Mouse (Mus musculus) bone marrow, adult 2 months (tissue): Measurements from ENCODE around the gene Dhx16. TPM values are rescaled to one million over a fixed set of nuclear protein-coding genes. Genes with fewer than 3 reads are reported as not detected.

Experiments
- H3K27ac ChIP-seq: fragments of 200-500 bp; 2 replicates; pipeline ENCODE4 v1.5.1; 2012; ENCODE audit warnings: low read depth, mild to moderate bottlenecking, control low read depth, inconsistent platforms, low read length; ENCODE audit not compliant: control insufficient read depth, poor library complexity, insufficient read depth
- H3K4me1 ChIP-seq: fragments of 200-500 bp; 2 replicates; pipeline ENCODE4 v1.6.1; 2011; ENCODE audit warnings: low read length; ENCODE audit not compliant: control insufficient read depth, insufficient read depth
- H3K4me3 ChIP-seq: fragments of 200-500 bp; replicated peaks from 2 replicates; pipeline ENCODE3; 2011; ENCODE audit warnings: mild to moderate bottlenecking, low read depth, low read length, control low read depth; ENCODE audit not compliant: control insufficient read depth
- CTCF ChIP-seq: fragments of 200-500 bp; IDR thresholded peaks from 2 replicates; pipeline ENCODE4 v1.5.1; 2011; ENCODE audit warnings: low read length, control low read depth; ENCODE audit not compliant: control insufficient read depth, insufficient read depth
- POLR2A ChIP-seq: fragments of 200-500 bp; IDR thresholded peaks from 2 replicates; pipeline ENCODE4 v1.6.1; 2011; ENCODE audit warnings: low read depth, mild to moderate bottlenecking, control low read depth, low read length, borderline replicate concordance; ENCODE audit not compliant: control insufficient read depth
- WGBS: fragments of 180-500 bp; shearing (Covaris S2); methylation state at CpG from one replicate; pipeline ENCODE4 v1.1.7; 2018; 5-methylcytosine and 5-hydroxymethylcytosine counted together
- polyA plus RNA-seq: library from polyadenylated mRNA; stranded (reverse); fragments of >200 nt; gene quantifications from 2 replicates; pipeline ENCODE4 v1.2.4, GENCODE M21; 2011; ENCODE audit warnings: low replicate concordance; ENCODE audit not compliant: missing spikeins, insufficient read depth, insufficient read length

The Dhx16 gene
- polyA plus RNA-seq, 1 experiment, result 234 TPM

DNA sequence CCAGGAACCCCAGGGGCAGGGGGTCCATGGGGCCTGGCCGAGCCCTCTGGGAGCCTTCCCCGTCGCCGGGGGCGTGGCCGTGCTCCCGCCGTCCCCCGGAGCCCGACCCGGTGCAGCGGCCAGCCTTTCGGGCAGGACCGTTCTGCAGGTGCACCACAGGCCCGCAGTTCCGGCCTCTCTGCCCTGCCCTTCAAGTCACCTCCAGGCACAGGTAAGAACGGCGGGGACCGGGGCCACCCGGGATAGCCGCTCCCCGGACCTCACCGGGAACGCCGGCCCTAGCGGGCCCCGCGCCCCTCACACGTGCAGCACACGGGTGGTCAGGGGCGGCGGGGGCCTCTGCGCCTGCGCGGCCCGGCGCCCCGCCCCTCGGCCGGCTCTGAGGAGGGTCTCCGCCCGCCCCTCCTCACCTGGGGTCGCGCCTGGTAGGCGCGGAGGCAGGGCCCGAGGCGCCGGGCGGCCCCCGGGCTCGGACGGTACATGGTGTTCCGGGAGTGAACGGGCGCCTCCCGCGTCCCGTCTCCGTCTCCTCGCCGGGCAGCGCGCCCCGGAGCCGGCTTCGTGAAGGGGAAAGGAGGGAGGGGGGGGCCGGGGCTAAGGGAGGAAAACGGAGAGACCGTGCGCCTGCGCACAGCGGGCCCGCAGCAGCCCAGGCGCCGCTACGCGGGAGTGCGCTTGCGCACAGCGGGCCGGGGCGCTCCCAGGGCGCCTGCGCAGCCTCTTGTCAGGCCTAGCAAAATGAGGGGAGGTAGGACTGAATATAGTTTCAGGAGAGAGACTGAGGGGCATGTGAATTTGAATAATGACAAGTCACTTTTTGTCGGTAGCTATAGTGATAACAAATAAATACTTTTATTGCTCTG is 17.4 kb downstream of the Dhx16 start, which contains the start of gene 2310061I04Rik:
TSS of gene 2310061I04Rik (minus strand) at position 651 of the 863 bp plus-strand sequence.
- WGBS, result under 1% methylated on average over 86 of the region's 86 CpGs
- peak within 1 kb of the TSS; percentile 64 for H3K4me3 ChIP-seq
- TF ChIP-seq CTCF (no peak), POLR2A (peak; percentile 17; the same call in 1 of the 2 replicates)
- H3K27ac ChIP-seq, result peak within 1 kb of the TSS; percentile 91
- peaks cover 2% of the 10 kb centered on the region; the same call in 1 of the 2 replicates for H3K4me1 ChIP-seq

DNA sequence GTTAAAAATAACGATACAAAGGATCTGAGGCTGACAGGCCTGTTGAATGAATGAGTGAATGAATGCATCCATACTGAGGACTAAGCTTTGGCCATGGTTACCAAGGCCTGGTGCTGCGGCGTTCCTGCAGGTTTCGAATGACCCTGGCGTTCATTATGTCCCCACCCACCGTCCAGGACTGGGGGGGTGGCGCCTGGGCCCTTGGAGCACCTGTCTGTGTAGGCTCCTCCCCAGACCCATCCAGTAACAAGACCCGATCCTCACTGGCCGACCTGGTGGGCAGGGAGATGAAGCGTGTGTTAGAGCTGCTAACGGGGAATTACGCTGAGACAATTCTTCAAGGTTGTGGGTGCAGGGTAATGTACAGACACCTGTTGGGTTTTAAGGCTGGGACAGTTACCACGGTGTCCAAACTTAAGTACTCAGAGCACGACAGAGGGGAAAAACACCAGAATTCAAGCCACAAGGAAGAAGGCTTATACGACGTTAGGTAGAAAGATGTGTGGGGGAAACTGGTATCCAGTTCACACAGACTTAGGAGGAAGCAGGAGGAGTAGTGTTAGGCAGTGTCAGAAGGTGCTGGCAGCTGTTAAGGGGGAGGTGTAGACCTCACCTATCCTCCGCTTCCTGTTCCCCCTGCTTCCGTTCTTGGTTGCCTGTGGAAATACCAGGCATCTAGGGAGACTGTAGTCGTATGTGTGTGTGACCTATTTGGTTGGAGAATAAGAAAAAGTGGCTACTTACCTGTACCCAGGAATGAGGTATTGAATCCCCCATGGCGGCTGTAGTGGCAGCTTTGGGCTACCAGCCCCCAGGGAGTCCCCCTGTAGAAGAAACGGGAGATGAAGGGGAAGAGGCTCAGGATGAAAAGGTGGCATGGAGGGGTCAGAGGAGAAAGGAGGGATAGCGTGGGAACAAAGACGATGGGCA is 18.3 kb downstream of the Dhx16 start:
- peak overlapping the region; percentile 19 for H3K4me3 ChIP-seq
- 33% methylated on average over 23 of the region's 23 CpGs for WGBS
- no peak overlapping the region; the same call in 1 of the 2 replicates for H3K27ac ChIP-seq
- peaks cover 2% of the 10 kb centered on the region; the same call in 1 of the 2 replicates for H3K4me1 ChIP-seq
- TF ChIP-seq CTCF (no peak), POLR2A (no peak)

DNA sequence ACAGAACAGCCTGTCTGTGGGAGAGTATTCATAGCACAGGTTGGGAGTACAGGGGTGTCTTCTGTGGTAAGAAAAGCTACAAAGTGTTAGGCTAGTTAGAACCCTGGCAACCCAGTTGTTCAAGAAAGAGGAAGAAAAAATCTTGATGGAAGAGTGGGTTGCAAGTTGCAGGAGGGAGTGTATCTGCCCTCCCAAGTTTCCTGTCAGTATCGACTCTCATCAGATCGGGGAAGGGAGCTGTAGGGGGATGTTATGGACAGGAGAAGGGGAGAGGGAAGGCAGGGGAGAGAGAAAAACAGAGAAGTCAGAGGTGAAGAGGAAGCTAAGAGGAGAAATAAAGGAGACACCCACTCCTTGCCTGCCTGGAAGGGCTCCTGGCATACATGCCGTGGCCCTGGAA is 21.0 kb downstream of the Dhx16 start:
- Histone ChIP-seq H3K4me3 (no peak overlapping the region), H3K4me1 (peaks cover 3% of the 10 kb centered on the region; the same call in 1 of the 2 replicates), H3K27ac (no peak overlapping the region)
- WGBS, result 18% methylated on average over 3 of the region's 3 CpGs
- TF ChIP-seq POLR2A (no peak), CTCF (no peak)

DNA sequence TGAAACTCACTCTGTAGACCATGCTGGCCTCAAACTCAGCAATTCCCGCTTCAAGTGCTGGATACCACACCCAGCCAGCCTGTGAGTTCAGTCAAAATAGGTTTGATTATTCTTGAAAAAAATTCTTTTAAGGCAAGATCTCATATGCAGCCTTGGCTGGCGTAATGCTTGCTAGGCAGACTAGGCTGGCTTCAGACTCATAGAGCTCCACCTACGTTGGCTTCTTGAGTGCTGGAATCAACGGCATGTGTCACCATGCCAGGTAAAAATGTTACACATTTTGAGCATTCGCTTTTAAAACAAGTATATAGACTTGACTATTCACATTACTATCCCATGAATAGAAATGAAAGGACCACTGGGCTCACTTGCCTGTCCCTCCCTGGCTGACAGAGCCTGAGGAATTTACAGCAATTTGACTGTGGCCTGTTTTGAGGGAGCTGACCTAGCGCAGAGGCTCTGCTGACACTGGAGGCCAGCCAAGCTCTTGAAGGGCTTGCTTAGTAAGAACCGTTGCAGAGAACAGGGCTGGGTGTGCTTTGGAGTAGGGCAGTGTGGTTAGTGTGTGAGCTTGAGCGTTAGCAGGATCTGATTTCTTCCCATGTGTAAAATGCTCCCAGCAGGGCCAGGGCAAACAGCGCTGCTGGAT is 23.8 kb downstream of the Dhx16 start:
- WGBS, result 49% methylated on average over 9 of the region's 9 CpGs
- Histone ChIP-seq H3K27ac (no peak overlapping the region), H3K4me3 (no peak overlapping the region), H3K4me1 (peaks cover 1% of the 10 kb centered on the region; the same call in 1 of the 2 replicates)
- no peak for TF ChIP-seq CTCF
- no peak for TF ChIP-seq POLR2A

DNA sequence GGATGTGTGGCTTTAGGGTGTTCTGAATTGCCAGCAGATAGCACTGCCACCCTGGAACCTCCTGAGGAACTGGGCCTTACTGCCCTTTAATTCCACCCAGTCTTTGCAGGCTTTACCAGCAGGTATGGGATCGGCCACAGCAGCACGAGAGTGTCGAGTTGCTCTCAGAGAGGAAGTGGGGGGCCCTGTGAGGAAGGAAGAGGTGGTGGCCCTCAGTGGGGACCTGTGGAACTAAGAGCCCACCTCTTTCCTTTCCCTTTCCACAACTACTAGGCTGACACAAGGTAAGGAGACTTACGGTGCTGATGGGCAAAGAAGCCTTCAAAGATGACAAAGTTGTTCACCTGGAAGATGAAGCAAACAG is 24.4 kb downstream of the Dhx16 start:
- no peak overlapping the region for H3K27ac ChIP-seq
- WGBS, result 14% methylated on average over 4 of the region's 4 CpGs
- H3K4me1 ChIP-seq, result peaks cover 1% of the 10 kb centered on the region; the same call in 1 of the 2 replicates
- no peak overlapping the region for H3K4me3 ChIP-seq
- TF ChIP-seq CTCF (no peak), POLR2A (no peak)

DNA sequence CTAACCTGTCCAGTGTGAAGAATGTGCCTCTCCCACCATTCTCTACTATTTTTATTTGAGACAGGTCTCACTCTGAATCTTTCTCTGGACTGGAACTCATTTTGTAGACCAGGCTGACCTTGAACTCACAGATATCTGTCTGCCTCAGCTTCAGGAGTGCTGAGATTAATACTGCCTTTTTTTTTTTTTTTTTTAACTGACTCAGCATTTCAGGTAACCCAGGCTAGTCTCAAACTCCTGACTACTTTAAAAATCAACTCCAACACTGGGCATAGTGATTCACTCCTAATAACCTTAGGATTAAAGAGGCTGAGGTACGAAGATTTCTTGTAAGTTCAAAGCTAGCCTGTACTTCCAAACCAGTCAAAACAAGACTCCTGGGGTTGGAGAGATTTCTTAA is 26.0 kb downstream of the Dhx16 start:
- peaks cover 3% of the 10 kb centered on the region; the same call in 1 of the 2 replicates for H3K4me1 ChIP-seq
- WGBS, result 84% methylated on average over 1 of the region's 1 CpGs
- no peak overlapping the region for H3K27ac ChIP-seq
- no peak overlapping the region for H3K4me3 ChIP-seq
- no peak for TF ChIP-seq CTCF
- no peak for TF ChIP-seq POLR2A

DNA sequence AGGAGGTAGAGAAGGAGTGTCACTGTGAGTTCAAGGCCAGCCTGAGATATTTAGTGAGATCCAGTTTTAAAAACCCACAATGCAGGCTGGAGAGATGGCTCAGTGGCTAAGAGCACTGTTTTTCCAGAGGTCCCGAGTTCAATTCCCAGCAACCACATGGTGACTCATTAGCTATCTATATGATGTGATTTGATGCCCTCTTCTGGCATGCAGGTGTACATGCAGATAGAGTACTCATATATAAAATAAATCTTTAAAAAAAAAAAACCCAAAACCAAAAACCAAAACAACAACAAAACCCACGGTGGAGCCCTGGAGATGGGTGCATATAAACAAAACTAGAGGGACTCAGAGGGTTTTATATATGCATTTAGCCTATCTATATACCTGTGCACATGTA is 28.0 kb downstream of the Dhx16 start:
- peaks cover 3% of the 10 kb centered on the region; the same call in 1 of the 2 replicates for H3K4me1 ChIP-seq
- no peak overlapping the region for H3K27ac ChIP-seq
- TF ChIP-seq CTCF (no peak), POLR2A (no peak)
- WGBS, result 29% methylated on average over 2 of the region's 2 CpGs
- no peak overlapping the region for H3K4me3 ChIP-seq

DNA sequence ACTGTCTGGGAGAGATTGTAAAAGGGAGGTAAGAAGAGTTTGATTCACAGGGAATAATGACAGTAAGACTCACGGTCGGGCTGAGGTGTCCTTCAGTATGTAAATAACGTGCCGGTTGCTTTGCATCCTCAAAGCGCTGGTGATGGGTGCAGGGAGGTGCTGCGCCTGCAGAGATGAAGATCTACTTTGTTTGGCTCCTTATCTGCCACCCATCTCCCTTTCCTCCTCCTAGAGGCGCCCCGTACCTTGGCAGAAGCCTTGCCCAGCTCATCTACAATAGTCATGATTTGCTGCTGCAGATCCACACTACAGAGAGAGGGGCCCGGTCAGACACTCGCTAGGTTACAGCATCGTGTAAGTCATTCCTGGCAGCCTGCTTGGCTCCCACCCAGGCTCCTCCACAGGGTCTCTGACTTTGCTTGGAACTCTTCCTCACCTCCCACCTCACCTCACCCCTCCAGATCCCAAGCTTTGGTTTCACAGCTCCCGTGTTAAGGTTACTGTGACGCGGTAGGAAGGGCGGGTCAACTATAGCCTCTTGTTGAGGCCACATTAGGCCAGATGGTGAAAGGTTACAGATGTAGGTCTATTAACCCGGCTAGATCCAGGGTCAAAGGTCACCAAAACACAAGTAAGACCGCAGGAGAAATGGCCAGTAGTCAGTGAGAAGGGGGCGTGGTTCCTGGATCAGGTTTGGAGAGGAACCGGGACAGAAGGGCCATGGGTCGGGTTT is 29.7 kb downstream of the Dhx16 start:
- TF ChIP-seq CTCF, result no peak
- TF ChIP-seq POLR2A, result no peak
- Histone ChIP-seq H3K27ac (peak overlapping the region; percentile 53), H3K4me1 (0 out of 2 replicates have a peak, but pooled peaks cover 2% of the 10 kb centered on the region), H3K4me3 (peak overlapping the region; percentile 86)
- 27% methylated on average over 20 of the region's 20 CpGs for WGBS
